Mouse (Mus musculus): ENCODE results near the gene Kif19a. TPM values are rescaled to one million over a fixed set of nuclear protein-coding genes. Genes with fewer than 3 reads are reported as not detected.

Kif19a gene
- 1 to 10 TPM in 1 of 2 experiments, under 1 TPM in 1; 0.67 to 1.1 TPM for total RNA-seq (2021)
- long read RNA-seq, experiment 1 = 0 reads
- long read RNA-seq, experiment 2 = 0 reads

DNA sequence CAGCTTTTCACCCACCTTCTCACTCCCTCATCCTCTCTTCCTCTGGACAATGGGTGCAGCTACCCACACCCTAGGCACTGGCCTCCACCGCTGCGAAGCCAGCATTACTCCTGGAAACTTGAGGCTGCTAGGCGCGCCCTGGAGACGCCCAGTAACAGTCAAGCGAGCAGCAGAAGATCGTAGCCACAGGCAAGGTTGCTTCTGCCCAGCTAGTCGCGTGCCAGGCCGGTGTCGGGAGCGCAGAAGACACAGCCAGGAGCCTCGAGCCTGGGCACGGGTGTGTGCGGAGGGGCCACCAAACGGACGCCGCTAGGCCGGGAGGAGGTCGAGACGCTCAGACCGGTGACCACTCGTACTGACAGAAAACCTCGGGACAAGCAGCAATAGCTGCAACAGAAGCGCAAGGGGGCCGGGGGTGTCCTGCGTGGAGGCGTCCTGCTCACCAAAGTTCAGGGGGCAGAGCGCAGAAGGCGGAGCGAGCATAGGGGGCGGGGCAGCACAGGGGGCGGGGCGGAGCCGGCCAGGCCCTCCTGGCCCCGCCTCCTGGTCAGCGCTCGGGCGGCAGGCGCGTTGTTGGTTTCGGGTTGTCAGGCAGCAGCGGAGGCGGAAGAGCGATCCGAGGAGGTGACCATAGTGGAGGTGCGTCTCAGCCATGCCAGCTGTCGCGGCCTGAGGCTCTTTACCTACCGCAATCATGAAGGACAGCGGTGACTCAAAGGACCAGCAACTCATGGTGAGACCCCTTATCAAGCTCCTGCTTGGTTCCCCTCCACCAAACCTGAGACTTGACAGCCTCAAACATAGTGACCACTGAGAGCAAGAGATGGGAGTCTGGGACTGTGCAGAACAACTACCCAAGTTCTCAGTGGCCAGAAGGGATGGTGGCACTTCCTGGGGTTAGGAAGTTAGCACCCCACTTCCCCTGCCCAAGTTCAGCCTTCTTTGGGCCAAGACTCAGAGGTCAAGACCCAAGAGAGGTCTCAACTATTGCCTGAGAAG, at the start of gene Kif19a:
Kif19a (plus strand) TSS at position 569 of the 999 bp plus-strand sequence.
- DNase-seq = peak; percentile 79

DNA sequence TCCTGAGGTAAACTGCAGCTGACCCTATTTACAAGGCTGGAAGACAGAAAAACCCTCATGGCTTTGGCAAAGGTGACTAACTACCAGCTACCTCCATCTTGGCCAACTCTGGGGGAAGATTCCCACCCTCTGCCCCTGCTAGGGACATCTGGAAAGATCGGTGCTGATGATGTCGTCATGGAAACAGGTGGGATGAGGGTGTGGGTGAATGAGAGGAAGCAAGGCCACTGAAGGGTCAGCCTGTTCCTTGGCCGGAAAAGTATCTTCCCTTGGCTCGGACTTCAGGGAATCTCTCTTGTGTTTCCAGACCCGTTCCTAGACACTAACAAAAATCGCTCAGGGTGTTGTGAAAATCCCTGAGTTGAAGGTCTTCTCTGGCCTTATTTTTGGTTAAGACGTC, 49.7 kb upstream of the Kif19a start:
- no peak for DNase-seq

DNA sequence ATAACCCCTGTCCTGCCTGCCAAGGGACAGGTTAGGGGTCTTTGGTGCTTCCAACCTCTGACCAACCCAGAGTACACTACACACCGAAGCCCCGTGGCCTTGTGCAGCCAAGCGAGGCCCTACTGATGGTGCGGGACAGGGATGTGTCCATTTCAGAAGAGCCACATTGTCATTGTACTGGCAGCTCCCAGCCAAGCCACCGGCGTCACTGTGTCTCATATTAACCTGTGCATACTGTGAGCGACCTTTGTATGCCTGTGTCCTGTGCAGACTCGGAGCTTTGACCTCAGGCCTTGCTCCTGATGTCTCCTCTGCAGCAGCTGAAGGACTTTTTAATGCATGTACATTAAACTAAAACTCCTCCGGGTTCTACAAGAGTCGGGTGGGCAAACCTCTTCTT, 44.7 kb upstream of the Kif19a start:
- DNase-seq = no peak

DNA sequence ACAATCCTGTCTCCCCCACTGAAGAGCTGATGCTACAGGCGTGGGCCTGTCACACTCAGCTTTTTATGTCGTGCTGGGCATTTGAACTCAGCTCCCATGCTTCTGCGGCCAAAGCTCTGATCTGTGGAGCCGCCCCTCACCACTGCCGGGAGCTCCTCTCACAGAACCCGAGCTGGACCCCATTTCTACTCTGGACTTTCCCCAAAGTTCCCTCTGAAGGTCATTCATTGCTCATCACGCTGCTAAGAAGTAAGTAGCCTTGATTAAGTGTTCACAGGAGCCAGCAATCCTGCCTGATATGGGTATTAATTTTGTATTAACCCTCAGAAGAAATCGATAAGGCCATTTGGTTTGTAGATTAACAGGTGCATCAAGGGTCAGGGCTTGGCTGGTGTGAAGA, 42.8 kb upstream of the Kif19a start:
- DNase-seq = no peak

DNA sequence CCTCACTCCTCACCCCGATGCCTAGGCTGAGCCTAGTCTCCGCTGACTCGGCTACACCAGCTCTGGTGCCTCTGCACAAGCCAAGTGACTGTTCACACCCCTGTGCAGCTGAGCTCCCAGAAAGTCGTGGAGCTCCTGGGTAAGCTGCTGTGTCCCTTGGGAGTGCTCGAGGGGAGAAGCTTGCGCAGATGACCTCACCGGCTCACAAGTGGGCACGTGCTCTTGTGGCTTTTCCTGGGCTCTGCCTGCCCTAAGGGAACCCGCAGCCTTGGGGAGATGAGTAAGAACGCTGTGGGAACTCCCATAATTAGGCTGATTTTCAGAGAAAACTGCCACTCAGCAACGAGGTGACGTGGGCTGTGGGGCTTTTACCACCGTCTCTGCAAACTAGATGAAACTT, 42.2 kb upstream of the Kif19a start:
- DNase-seq = peak; percentile 64

DNA sequence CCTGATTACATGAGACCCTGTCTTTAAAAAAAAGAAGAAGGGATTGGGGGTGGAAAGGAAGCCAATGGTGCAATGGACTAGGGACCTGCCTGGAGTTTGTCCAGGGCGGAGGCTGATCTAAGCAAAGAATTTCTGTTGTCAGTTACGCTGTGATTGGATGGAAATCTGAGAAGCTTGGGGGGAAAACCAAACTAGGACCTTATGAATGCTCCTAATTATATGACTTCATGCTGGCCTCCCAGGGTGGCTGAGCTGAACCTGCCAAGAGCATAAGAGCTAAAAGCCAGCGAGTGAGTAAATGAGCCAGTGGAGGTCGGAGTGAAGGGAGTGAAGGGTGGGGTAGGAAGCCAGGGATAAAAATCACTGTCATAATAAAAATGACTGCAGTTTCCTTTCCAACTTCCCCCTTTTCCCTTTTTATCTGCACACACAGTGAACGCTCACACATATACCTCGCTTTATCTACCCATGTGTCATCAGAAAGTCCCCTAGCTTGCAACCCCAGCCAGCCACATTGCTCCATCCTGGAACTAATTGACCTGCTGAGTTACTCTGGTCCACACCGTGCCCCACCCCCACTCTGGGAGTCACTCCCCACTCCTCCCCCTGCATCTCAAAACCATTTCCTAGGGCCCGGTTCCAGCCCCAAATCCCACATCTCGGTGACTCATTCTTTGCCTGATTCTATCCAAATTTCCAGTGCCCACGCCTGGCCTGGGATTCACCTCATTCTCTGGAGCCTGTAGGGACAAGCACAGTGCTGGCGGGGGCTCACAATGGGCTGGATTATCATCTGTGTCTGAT, 40.2 kb upstream of the Kif19a start:
- DNase-seq = peak; percentile 42

DNA sequence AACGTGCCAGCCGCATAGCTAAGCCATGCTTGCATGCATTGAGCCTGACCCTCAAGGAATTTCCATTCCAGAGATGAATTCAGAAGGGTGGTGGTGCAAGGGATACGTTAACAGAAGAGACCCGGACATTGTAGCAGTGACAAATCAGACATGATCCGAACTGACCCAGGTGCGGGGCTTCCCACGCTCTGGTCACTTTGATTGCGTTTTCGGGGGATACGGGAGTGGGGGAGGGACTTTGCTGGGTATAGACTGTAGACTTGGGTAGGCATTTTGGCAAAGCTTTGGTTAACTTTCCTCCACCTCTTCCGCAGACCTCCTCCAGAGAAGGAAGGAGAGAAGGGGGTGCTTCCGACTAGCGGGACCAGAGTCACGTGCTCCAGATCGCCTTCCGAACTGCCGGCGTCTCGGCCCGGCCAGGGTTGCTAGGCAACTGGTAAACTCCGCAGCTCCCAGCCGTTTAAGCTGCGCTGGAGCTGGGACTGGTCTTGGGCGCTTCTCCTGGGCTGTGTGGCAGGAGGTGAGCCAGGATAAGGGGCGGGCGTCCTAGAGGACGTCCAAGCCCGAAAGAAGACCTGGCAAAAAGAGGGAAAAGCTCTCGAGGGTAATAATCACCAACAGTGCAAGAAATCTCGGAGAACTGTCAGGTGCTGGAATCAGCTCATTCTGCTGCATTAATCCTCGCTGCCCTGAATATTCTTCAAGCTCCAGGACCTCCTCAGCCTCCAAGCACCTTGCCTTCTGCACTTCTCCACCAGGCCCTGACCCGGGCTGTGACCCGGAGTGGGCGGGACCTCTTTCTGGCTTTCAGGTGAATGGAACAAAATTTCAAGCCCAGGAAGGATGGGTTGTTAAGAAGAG, 38.0 kb upstream of the Kif19a start, which contains the start of gene Dnaic2:
Dnaic2 (plus strand) TSS at position 444 of the 861 bp plus-strand sequence.
- DNase-seq = peak; percentile 82

DNA sequence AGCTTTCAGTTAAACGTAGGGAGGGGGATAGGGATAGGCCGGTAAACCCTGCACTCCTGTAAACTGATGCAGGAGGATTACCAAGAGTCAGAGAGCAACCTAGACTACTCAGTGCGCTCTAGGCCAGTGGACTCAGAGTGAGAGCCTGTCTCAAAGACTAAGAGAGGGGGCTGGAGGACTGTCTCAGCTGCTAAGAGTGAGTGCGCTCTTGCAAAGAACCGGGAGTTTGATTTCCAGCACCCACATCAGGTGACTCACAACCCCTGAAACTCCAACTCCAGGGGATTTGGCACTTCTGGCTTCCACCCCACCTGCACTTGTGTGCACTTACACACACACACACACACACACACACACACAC, 37.4 kb upstream of the Kif19a start:
- no peak for DNase-seq

DNA sequence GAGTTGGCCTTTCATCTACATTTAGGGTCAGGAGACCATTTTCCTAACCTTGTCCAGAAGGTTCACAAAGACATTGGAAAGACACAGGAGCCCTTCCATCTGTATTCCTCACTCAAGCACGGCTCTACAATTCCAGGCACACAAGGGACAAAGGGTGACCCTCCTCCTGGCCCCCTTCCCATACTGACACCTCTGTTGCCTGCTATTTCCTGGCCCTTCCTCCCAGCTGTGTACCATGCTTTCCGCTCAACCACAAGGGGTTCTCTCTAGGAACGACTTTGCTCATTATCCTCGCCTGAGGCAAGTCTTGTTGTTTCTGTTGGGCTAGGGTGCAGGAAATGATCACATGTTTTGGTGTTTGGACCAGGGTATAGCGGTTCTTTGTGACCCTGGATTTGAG, 36.9 kb upstream of the Kif19a start:
- DNase-seq = no peak

DNA sequence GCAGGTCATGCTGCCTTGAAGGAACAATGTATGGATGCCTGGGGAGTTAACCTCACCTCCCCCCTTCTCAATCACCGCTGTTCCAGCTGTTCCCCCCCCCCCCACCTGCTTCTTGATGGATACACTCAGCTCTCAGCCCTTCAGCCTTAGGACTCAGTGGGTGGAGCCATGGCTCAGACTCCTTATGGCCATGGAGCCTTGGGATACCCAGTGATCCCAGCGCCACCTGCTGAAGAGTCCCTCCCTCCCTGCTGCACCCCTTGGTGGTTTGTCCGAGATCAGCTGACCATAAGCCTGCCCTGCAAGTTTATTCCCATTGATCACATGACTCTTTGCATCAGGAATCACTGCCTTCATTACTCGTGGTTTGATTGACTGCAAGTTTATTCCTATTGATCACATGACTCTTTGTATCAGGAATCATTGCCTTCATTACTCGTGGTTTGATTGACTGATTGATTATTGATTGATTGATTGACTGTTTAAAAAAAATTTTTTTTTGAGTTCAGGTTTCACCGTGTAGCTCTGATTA, 35.3 kb upstream of the Kif19a start:
- DNase-seq = no peak

DNA sequence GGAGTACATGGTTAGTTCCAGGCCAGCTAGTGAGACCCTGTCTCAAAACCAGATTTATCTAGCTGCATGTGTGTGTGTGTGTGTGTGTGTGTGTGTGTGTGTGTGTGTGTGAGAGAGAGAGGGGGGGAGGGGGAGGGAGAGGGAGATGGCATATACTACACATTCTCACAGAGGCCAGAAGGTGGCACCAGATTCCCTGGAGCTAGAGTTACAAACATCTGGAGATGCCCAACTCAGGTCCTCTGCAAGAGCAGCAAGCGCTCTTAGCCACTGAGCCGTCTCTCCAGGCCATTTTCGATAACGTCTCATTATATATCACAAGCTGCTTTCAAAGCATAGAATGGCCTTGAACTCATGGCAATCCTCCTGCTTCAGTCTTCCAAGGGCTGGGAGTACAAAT, 33.5 kb upstream of the Kif19a start:
- no peak for DNase-seq

DNA sequence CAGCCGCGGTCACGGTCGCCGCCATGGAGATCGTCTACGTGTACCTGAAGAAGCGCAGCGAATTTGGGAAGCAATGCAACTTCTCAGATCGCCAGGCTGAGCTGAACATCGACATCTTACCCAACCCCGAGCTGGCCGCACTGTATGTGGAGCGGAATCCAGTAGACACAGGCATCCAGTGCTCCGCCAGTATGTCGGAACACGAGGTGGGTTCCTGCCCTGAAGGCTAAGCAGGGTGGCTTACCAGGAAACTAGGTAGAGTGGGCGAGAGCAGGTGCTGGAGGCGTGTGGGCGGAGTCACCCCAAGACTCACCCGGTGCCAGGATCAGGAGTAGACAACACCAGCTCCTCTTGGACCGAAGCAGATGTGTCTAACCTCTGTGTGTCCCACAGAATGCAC, 32.3 kb upstream of the Kif19a start:
- DNase-seq = no peak

DNA sequence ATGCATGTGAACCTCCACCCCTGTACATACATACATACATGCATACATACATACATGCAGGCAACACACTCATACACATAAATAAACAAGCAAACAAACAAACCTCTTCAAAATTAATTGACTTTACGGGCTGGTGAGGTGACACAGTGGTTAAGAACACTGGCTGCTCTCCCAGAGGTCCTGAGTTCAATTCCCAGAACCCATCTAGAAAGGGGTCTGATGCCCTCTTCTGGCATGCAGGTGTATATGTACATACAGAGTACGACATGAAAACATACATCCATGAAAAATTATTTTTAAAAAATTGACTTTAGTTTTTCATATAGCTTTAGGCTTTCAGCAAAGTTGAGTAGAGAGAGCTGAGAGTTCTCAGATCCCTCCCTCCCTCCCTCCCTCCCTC, 29.1 kb upstream of the Kif19a start:
- DNase-seq = no peak

DNA sequence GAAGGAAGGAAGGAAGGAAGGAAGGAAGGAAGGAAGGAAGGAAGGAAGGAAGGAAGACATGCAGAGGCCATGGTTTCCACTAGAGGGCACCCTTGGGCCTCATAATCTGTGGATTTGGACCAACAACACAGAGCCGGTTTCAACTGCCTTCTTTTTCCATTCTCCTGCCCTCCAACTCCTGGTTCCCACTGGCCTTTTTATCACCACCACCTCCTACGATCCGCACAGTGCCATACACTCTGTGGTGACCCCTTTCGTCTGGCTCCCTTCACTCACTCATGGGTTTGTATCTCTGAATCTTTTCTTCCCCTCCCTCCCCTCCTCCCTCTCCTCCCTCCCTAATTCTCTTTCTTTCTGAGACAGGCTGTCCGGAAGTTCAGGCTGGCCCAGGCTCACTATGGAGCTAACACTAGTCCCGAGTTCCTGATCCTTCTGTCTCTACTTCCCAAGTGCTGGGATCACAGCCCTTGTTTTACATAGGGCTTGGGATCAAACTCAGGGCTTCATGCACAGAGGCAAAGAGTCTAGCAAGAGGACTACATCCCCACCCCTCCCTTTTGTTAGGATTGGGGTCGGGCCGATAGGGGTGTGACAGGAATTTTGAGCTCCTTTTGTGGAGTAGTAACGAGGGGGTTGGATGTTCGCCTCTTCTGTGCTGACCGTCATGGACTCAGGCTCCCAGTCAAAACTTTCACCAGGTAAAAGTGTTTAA, 28.1 kb upstream of the Kif19a start:
- peak; percentile 72 for DNase-seq

DNA sequence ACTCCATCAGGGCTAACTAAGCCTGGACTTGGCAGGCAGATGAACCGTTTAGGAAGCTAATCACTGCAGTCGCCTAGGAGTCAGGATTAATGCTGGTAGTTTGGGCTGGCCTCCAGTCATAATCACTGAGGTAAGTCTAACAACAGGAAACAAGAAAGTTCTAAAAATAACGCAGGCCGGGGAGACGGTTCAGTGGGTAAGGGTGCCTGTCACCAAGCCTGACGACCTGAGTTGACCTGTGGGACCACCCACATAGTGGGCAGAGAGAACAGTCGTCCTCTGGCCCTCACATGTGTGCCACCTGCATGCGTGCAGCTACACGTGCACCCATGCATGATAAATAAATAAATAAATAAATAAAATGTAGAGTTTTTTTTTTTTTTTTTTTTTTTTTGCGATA, 24.6 kb upstream of the Kif19a start:
- DNase-seq = no peak

DNA sequence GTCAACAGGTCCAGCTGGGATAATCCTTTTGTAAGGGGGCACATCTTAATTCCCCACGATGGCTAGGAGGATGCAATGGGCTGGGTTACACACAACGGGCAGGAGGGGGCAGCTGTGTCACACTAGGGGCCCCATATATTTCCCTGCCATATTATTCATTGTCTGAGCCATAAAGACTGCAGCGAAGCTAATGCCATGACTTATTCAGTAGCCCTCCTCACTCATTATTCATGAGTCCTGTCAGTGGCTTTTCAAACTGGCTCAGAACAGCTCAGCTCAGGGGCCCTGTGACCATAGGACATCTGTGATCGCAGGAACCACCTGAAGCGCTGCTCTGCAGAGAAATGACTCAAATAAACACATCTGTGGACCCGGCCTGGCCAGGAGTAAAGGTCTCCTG, 23.7 kb upstream of the Kif19a start:
- no peak for DNase-seq

DNA sequence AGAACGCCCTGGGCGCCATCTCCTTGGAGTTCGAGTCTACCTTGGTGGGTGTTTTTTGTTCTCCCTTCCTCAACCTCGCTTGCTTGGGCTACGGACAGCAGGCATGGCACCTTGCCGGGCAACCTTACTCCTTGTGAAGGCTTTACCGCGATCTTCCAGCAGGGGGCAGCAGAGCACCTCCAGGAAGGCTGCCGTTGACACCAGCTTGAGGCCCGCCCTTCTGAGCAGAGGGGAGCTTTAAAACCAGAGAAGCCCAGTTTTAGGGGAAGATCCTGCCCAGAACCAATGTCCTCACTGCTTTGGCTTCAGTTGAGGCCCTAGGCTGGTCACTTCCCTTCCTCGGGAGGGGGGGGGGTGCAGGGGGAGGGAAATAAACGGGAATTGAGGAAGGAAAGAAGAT, 20.1 kb upstream of the Kif19a start:
- DNase-seq = peak; percentile 96

DNA sequence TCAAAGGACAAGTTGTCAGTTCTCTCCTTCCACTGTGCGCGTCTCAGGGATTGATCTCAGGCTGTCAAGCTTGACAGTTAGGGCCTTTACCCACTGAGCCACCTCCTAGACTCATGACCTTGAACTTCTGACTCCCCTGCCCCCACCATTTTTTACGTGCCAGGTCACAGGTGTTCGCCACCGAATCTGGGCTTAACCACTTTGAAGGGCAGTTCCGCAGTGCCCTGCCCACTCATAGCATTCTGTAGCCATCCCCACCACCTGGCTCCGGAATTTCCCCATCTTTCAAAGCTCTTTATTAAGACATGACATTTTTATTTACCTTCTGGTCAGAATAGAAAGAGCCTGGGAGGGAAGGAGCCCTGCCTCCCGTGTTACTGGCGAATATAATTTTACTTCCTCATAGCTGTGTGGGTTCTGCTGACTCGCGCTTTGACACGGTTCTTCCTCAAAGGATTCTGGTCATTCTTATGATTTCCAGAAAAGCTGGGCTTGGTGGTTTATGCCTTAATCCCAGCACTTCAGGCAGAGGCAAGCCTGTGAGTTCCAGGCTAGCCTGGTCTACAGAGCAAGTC, 17.5 kb upstream of the Kif19a start:
- DNase-seq = no peak

DNA sequence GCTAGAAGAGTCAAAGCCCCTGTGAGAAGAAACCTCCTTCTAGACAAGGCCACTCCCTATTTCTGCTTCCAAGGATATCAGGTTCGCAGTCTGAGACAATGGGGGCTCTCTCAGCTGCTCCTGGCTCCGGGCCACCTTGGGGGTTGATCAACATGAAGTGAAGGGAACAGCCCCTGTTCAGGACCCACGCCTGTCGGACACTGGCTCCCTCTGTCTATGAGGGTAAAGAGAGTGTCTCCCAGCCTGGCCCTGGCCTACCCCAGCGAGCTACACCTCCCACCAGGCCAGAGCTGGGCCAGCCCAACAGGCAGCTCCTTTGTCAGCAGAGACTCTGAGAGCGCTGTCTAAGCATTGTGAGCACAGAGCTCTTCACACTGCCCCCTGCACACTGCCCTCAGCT, 4.7 kb downstream of the Kif19a start:
- DNase-seq = no peak

DNA sequence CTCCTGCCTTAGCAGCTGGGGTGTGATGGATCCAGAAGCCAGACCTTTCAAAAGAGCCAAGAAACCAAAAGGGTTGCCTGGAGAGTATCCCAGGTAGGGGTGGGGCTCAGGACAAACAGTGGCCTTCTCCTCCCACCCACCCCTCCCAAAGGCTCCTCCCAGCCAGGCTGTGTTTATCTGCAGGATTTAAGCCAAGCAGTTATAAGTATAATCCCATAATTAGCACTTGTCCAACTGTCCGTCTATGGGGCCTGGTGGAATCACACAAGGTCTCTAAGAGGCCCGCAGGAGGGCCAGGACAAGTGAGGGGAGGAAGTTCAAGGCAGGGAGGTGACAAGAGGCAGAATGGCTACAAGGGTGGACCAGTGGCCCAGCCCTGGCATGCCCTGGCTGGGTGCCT, 6.7 kb downstream of the Kif19a start:
- no peak for DNase-seq

DNA sequence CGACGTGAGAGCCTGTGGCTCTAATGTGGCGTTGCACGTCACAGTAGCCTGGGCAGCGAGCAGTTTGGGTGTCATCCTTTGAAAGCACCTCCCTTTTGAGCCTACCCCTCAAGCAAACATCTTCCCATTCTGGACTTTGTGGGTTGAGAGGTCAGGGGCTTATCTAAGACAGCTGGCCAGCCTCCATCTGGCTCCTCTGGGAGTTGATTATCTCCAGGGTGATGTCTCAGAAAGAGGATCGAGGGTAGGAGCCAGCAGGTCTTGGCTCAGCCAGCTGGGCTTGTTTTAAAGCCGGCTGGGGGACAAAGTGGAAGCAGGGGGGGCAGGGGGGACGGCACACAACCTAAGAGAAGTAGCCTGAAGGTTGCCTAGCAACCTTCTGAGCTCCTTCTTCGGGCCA, 14.9 kb downstream of the Kif19a start:
- no peak for DNase-seq

Measured in adrenal gland, postnatal 10 days (tissue).